Mouse (Mus musculus): ENCODE measurements around the gene Smco4. TPM values are rescaled to one million over a fixed set of nuclear protein-coding genes. Genes with fewer than 3 reads are reported as not detected.
A peak's percentile ranks its signal among the peaks of the same experiment; 100 is the strongest.

Smco4 gene
- polyA plus RNA-seq, 2 experiments from 2014 or later, result 10.5 to 25.1 TPM

DNA sequence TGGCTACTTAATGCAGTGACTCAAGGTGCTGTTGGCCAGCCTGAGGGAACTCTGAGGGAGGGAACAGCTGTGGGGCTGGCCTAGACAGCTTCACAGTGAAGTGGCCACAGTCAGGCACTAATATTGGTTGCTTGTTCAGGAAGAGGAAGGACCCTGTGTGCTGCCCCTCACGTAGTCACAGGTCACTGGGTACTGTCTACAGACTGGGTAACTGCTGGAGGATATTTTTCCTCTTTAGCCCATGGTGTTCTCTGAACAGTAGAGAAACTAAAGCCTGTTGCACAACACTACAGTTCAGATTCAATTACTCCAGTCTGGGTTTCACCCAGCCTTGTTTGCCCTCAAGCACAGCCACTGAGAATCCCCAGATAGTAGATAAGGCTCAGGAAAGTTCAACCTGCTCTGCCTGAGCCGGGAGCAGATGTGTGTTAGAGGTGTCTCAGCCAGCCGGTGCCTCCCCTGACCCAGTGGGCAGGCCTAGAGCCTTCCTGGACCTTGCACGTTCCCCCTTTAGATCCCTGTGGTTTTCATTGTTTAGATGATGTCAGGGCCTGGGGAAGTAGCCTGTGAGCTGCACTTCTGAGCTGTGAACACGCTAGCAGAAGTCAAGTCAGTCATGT is 48.6 kb downstream of the Smco4 start:
- ATAC-seq, result no peak

DNA sequence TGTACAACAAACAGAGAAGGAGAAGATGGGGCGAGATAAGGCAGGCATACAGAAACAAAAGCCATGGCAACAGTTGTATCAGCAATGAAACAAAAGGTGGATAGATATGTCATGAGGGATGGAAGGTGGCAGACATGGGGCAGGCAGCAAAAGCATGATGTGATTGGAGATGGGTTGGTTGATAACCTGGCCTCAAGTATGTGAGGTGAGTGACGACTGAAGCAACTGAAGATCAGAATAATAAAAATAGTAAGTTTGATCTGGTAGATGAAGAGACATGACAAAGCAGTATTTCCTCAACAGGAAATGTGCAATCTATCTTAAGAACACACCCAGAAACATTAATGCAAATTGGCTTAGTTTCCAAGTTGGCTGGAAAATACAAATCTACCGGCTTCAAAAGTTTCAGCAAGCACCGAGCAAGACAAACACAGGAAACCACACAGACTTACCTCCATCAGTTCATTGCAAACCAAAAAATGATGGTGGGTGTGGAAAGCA is 57.3 kb downstream of the Smco4 start:
- peak; percentile 83 for ATAC-seq

GRCm38 (mm10) chr9:15551073-15551472 is 57.8 kb downstream of the Smco4 start:
- peak; percentile 1 for ATAC-seq

- ATAC-seq, result no peak
Observed at GRCm38 (mm10) chr9:15551933-15552851, 59.0 kb downstream of the Smco4 start.

DNA sequence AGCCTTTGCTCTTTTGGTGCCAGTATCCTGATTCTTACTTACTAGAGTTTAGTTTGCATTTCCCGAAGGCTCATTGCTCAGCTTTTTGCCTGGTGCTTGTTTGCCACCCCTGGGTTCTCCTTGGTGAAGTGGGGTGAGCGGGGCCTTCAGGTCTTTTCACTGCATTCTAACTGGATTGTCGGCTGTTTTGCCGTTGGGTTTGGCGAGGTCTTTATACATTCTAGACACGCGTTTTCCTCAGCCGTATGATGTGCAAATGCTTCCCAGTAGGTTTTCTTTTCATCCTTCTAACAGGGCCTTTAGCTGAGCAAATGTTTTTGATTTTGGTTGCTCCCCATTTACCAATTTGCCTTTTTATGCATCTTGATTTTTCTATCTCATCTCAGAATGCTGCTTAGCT is 60.1 kb downstream of the Smco4 start:
- ATAC-seq, result no peak

- ATAC-seq, result no peak
Observed at GRCm38 (mm10) chr9:15560451-15560850, 67.2 kb downstream of the Smco4 start.

GRCm38 (mm10) chr9:15562353-15562752 is 69.1 kb downstream of the Smco4 start:
- ATAC-seq, result no peak

- ATAC-seq, result no peak
Observed at GRCm38 (mm10) chr9:15574750-15575454, 81.7 kb downstream of the Smco4 start.

- no peak for ATAC-seq
Observed at GRCm38 (mm10) chr9:15578427-15578826, 85.2 kb downstream of the Smco4 start.

- ATAC-seq, result no peak
Observed at GRCm38 (mm10) chr9:15578946-15579345, 85.7 kb downstream of the Smco4 start.

DNA sequence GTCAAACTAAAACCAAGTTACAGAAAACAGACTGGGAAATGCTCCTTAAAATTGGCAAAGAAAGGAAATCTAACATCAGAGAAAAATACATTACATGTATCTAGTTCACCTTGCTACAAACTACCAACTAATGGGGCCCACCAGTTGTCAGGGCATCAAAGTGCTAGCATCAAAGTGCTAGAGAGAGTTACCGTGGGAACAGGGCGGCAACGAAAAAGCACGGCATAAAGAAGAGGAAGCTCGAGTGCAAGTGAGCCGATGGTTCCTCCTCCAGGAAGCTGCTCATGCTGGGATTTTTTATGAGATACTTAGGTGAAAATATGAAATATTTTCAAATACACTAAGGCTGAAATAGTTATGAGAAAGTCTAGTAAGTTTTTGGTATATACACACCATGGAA is 86.9 kb downstream of the Smco4 start:
- ATAC-seq, result peak; percentile 54

DNA sequence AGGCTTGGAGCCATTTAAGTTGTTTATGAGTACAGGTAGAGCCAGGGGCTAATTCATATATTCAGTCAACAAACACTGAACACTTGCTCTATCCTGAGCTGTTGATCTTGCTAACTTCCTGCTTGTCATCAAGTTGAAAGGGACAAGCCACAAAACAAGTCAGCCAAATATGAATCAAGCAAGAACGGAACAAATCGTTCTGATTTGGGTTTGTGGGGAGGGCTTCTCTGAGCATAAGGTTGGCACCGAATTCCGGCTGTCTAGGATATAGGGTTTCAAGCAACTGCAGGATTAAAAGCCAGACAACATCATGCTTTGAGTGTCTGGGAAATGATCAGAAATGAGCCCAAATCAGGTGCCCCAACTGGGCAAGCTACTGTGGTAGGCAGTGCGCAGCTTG is 88.8 kb downstream of the Smco4 start:
- peak; percentile 45 for ATAC-seq

DNA sequence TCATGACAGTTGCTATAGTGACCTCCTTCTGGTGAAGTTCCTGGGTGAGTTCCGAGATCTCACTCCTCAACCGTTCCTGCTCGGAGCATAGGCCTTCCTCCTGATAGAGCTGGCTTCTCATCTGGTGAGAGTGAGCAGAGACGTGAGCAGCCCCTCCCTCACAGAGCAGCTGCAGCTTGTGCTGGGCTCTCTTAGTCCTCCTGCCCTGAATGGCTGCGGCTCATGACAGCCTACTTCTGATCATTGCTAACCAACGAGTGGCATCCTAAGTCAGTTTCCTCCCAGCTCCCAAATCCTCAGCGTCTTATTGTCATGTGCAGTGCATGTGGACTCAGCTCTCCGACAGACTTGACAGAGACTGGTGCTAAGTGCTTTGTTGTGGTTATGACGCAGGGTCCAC is 91.0 kb downstream of the Smco4 start:
- ATAC-seq, result no peak

- ATAC-seq, result no peak
Observed at GRCm38 (mm10) chr9:15585956-15586355, 92.7 kb downstream of the Smco4 start.

GRCm38 (mm10) chr9:15587157-15587854 is 94.1 kb downstream of the Smco4 start:
- ATAC-seq, result peak; percentile 58

GRCm38 (mm10) chr9:15594148-15594547 is 100.9 kb downstream of the Smco4 start:
- ATAC-seq, result no peak

Other genes with a start within 250 kb of the Smco4 start
- gene Med17, start 213.5 kb upstream of the Smco4 start, polyA plus RNA-seq (2017; shearing (Covaris generic)), result 10 to 100 TPM; 22.7 to 23.9 TPM
- 100 to 1,000 TPM; 115 to 148 TPM for gene Taf1d, start 187.2 kb upstream of the Smco4 start, polyA plus RNA-seq (2017; shearing (Covaris generic))
- 1 to 10 TPM; 3.6 to 6.3 TPM for gene 4931406C07Rik, start 187.0 kb upstream of the Smco4 start, polyA plus RNA-seq (2017; shearing (Covaris generic))
- gene Cep295, start 135.6 kb upstream of the Smco4 start, polyA plus RNA-seq (2017; shearing (Covaris generic)), result 10 to 100 TPM; 24.5 to 25.9 TPM
- under 1 TPM; 0.17 to 0.20 TPM for gene Deup1, start 134.5 kb downstream of the Smco4 start, polyA plus RNA-seq (2017; shearing (Covaris generic))
- gene Slc36a4, start 216.3 kb downstream of the Smco4 start, polyA plus RNA-seq (2017; shearing (Covaris generic)), result 1 to 10 TPM; 4.3 to 6.1 TPM